ENCODE assay signal across 9 mouse cellular contexts in the genomic region with DNA sequence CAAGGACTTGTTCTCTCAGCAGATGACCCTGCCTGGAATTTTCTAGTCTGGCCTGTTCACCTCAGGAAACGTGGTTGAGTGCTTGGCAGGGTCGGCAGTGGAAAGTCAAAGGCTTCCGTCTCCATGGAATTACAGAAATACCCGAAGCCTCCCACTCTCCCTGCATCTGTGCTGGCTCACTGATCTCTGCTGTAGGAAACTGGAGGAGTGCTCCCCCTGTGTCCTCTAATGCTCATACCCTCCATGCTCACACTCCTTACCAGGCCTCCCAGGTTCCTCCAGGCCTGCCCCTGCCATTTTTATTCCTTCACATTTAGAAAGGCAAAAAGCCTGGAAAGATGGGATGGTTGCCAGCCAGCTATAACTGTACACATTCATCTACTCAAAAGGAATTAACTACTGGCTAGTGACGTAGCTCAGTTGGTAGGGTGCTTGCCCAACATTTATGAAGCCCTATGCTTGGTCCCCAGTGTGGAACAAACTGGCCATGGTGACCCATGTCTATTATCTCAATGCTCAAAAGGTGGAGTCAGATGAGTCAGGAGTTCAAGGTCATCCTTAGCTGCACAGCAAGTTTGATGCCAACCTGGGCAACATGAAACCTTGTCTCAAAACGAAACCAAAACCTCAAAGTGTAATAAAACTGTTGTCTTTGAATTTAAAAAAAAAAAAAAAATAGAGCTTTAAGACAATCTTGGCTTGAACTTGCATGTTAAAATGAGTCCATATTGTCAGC. TPM values are rescaled to one million over a fixed set of nuclear protein-coding genes. Genes with fewer than 3 reads are reported as not detected.
DNase-seq lines count a peak whose midpoint lies in the region; ATAC-seq and TF ChIP-seq lines count a peak whose summit lies in the region.
"Had no signal": no experiment of that assay in that cellular context is flagged by ENCODE, and none has a peak within 500 bp of the region (broad histone marks: within the 10 kb centered on the region; RNA-seq: fewer than 3 reads in every experiment).

No protein-coding gene starts in this region.

- DNase-seq in cerebellum, adult 9-10 months, result peak; percentile 15
- DNase-seq in cerebellum, adult 11-12 months, result no peak
- peak; percentile 16 for DNase-seq in urinary bladder, postnatal 14 days (ENCODE audit: low spot score)
- no peak for DNase-seq in urinary bladder, adult 2 months (ENCODE audit: low spot score)
- peak; percentile 81 for DNase-seq in kidney, postnatal 0 days (ENCODE audit: low spot score)
- DNase-seq in embryo, embryonic 10 days (ENCODE audit: low spot score), result no peak
- DNase-seq: cerebellum, adult 2 months had no signal

- H3K4me1 ChIP-seq in kidney, postnatal 0 days (replicated peaks; ENCODE audit: insufficient read depth, low read length), result peaks cover 22% of the 10 kb centered on the region

- H3K36me3 ChIP-seq in kidney, postnatal 0 days (ENCODE audit: insufficient read depth, low read length), result no peaks in the 10 kb centered on the region

- TF ChIP-seq CTCF in kidney, postnatal 0 days (IDR thresholded peaks at IDR 0.05; ENCODE audit: low read depth), result peak; percentile 43; the same call in 1 of the 2 replicates

- ATAC-seq in kidney, postnatal 0 days (replicated peaks; ENCODE audit: low FRiP score, low read depth), result 0 out of 2 replicates have a peak, but pooled peaks have one; percentile 38
- no peak for ATAC-seq in megakaryocyte-erythroid progenitor cell, adult 5-6 weeks (replicated peaks; ENCODE audit: low FRiP score, low TSS enrichment, poor library complexity, severe bottlenecking)
- ATAC-seq in megakaryocyte, adult 5-6 weeks (ENCODE audit: poor library complexity, severe bottlenecking), result no peak

- 0 out of 2 replicates have a peak overlapping the region, but pooled peaks have one; percentile 18 for H3K9ac ChIP-seq in kidney, postnatal 0 days (ENCODE audit: low read depth, low read length)

- H3K9me3 ChIP-seq in kidney, postnatal 0 days (replicated peaks; ENCODE audit: low read length), result no peaks in the 10 kb centered on the region

- 24% methylated on average over 6 of the region's 6 CpGs for WGBS in kidney, postnatal 0 days

- no peaks in the 10 kb centered on the region for H3K27me3 ChIP-seq in kidney, postnatal 0 days (ENCODE audit: insufficient read depth, low read length)

- no peak overlapping the region for H3K4me2 ChIP-seq in kidney, postnatal 0 days (ENCODE audit: low read length)

- H3K4me3 ChIP-seq in kidney, postnatal 0 days (replicated peaks; ENCODE audit: low read depth, low read length), result no peak overlapping the region

- peak overlapping the region; percentile 64; the same call in 1 of the 2 replicates for H3K27ac ChIP-seq in kidney, postnatal 0 days

RNA-seq across cellular contexts. Expression of gene Sh2d6, which starts 10.7 kb away (rescaled TPM):
- polyA plus RNA-seq in urinary bladder, adult 2 months (2012; rRNA removed), result 2.2 and 2.8 TPM in 2 replicates
- 0.10 TPM in 1 of 2 replicates, not detected in the other for polyA plus RNA-seq in kidney, postnatal 0 days (2015; fragmentation: Nextera tagmentation; extraction: Ambion mirVana)
- total RNA-seq in megakaryocyte-erythroid progenitor cell, adult 5-6 weeks (2014; fragmentation: Nextera tagmentation), result not detected in 2 replicates
- not detected in 2 replicates for total RNA-seq in megakaryocyte-erythroid progenitor cell, adult 5-6 weeks (2017)
- 0.25 TPM in 1 of 2 replicates, not detected in the other for total RNA-seq in megakaryocyte, adult 5-6 weeks (2015)
- 0.18 TPM in 1 of 2 replicates, not detected in the other for total RNA-seq in megakaryocyte, adult 5-6 weeks (2017)

RNA-seq across cellular contexts. Expression of gene Capg, which starts 33.3 kb away (rescaled TPM):
- polyA plus RNA-seq in urinary bladder, adult 2 months (2012; rRNA removed), result 115 and 129 TPM in 2 replicates
- 129 and 131 TPM in 2 replicates for polyA plus RNA-seq in kidney, postnatal 0 days (2015; fragmentation: Nextera tagmentation; extraction: Ambion mirVana)
- 23.7 and 36.7 TPM in 2 replicates for total RNA-seq in megakaryocyte-erythroid progenitor cell, adult 5-6 weeks (2014; fragmentation: Nextera tagmentation)
- 37.9 and 39.3 TPM in 2 replicates for total RNA-seq in megakaryocyte-erythroid progenitor cell, adult 5-6 weeks (2017)
- total RNA-seq in megakaryocyte, adult 5-6 weeks (2015), result 164 and 167 TPM in 2 replicates
- 341 and 407 TPM in 2 replicates for total RNA-seq in megakaryocyte, adult 5-6 weeks (2017)

Comparison
In these comparisons a context has a peak if more than half of its experiments do, and no peak if none do; other contexts are left out.
1. DNase-seq: peak in cerebellum, adult 9-10 months (single experiment), urinary bladder, postnatal 14 days (single experiment) and kidney, postnatal 0 days (single experiment); none in cerebellum, adult 11-12 months (single experiment), urinary bladder, adult 2 months (single experiment) and embryo, embryonic 10 days (single experiment).
2. RNA of gene Capg, which starts 33.3 kb away (total RNA-seq): 164 to 407 TPM in megakaryocyte, adult 5-6 weeks; 23.7 to 39.3 TPM in megakaryocyte-erythroid progenitor cell, adult 5-6 weeks; every median in the first group is over 4 times any median in the second.